Mouse (Mus musculus) cerebellum, adult 18-20 months (tissue): Measurements from ENCODE around the gene Cdh10.

Source experiments
- DNase-seq, 2 experiments: peaks; one replicate each; pipeline ENCODE4 v3.0.0; 2021

The Cdh10 gene

GRCm38 (mm10) chr15:18984891-18985290 lies 166.1 kb downstream of the Cdh10 start:
- DNase-seq = no peak

DNA sequence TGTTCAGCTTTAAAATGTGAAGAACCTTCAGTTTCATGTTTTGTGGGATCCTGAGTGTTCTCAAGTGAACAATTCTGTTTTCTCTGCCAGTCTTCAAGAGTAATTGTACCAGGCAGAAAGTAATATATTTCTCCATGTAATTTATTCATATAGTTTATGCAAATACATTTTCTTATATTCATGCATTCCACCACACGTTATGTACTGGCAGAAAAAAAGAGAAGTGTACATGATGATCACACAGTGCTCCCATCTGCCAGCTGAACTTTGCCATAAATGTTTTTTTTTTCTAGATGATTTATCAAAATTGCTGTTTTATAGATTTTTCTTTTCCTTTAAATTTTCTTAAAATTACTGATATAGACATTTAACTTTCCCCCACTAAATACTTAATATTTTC lies 168.9 kb downstream of the Cdh10 start:
- no peak for DNase-seq

- no peak for DNase-seq
These were observed 174.8 kb downstream of the Cdh10 start for GRCm38 (mm10) chr15:18993512-18993911.

GRCm38 (mm10) chr15:18994294-18994693 lies 175.5 kb downstream of the Cdh10 start:
- DNase-seq = no peak

- no peak for DNase-seq
These were observed 192.1 kb downstream of the Cdh10 start for GRCm38 (mm10) chr15:19010829-19011228.

- no peak for DNase-seq
These were observed 214.2 kb downstream of the Cdh10 start for GRCm38 (mm10) chr15:19032983-19033382.

- DNase-seq = no peak
These were observed 221.3 kb downstream of the Cdh10 start for GRCm38 (mm10) chr15:19040077-19040476.
